Mouse (Mus musculus): ENCODE results near the gene Tyrobp. TPM values are rescaled to one million over a fixed set of nuclear protein-coding genes. Genes with fewer than 3 reads are reported as not detected.

Tyrobp gene
- total RNA-seq, 1 experiment from 2014 or later, result 1,651 TPM

GRCm38 (mm10) chr7:30456487-30456886 is 42.9 kb downstream of the Tyrobp start:
- ATAC-seq (replicated peaks; ENCODE audit: insufficient number of reproducible peaks, low FRiP score, low TSS enrichment, poor library complexity, severe bottlenecking), result no peak

DNA sequence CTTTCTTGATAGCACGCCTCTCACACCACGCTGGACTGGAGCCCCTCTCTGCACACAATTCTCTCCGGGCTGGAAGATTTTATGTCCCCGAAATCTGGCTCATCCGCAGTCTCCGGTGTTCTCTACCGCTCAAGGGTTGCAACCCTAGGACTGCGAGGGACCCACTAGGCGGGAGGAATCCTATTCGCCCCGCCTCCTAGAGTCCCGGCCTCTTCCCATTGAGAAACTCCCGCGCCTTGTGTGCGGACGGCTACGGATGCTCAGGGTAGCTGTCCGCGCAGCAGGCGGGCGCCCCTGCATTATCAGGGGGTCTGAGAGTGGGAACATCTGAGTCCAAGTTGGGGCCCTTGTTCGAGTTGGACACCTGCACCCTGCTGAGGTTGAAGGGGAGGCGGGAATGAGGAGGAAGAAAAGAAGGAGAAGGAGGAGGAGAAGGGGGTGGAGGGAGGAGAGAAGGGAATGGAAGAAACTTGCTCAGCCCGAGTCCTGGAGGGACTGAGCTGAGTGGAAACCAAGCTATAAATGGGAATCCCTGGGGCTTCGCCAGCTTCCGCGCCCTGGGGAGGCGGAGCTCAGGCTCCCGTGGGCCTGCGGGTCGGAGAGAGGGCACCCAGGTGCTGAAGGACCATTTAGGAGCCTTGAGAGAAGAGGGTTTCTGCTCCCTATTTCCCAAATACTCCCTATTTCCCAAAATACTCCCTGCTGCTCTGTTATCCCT is 43.5 kb downstream of the Tyrobp start:
- no peak for ATAC-seq (replicated peaks; ENCODE audit: insufficient number of reproducible peaks, low FRiP score, low TSS enrichment, poor library complexity, severe bottlenecking)

GRCm38 (mm10) chr7:30457629-30458330 is 44.2 kb downstream of the Tyrobp start, which contains the start of the genes Kirrel2 and Nphs1:
Gene Kirrel2 (minus strand): TSS chr7:30457690.
Gene Nphs1 (plus strand): TSS chr7:30458315.
- ATAC-seq (replicated peaks; ENCODE audit: insufficient number of reproducible peaks, low FRiP score, low TSS enrichment, poor library complexity, severe bottlenecking), result no peak

GRCm38 (mm10) chr7:30459484-30459883 is 45.9 kb downstream of the Tyrobp start:
- no peak for ATAC-seq (replicated peaks; ENCODE audit: insufficient number of reproducible peaks, low FRiP score, low TSS enrichment, poor library complexity, severe bottlenecking)

- ATAC-seq (replicated peaks; ENCODE audit: insufficient number of reproducible peaks, low FRiP score, low TSS enrichment, poor library complexity, severe bottlenecking), result no peak
Observed at GRCm38 (mm10) chr7:30463568-30463967, 50.0 kb downstream of the Tyrobp start.

- ATAC-seq (replicated peaks; ENCODE audit: insufficient number of reproducible peaks, low FRiP score, low TSS enrichment, poor library complexity, severe bottlenecking), result no peak
Observed at GRCm38 (mm10) chr7:30463996-30464395, 50.4 kb downstream of the Tyrobp start.

DNA sequence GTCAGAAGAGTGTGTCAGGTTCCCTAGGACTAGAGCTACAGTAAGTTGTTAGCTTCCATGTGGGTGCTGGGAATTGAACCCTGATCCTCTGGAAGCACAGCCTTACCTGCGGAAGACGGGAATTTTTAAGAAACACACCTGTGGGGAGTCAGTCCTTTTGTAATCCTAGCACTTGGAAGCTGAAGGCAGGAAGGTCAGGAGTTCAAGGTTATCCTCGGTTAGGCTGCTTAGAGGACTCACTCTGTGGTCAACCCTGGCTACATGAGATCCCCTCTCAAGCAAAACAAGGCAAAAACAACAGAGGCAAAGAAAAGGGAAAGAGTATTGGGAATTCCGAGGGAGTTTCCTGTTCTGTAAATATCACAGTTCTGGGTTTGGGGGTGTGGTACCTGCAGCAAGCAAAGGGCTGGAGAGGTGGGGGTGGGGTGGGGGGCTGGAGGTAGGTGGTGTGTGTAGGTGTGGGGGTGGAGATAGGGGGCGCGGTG is 51.3 kb downstream of the Tyrobp start:
- ATAC-seq (replicated peaks; ENCODE audit: insufficient number of reproducible peaks, low FRiP score, low TSS enrichment, poor library complexity, severe bottlenecking), result no peak

Other genes starting within 250 kb of the Tyrobp start
- gene Zfp146, start 244.0 kb upstream of the Tyrobp start, total RNA-seq (2017), result 26.9 to 47.7 TPM (median 40.3 TPM) in 3 replicates
- not detected in 3 replicates for gene Cox7a1, start 229.6 kb upstream of the Tyrobp start, total RNA-seq (2017)
- gene Capns1, start 214.9 kb upstream of the Tyrobp start, total RNA-seq (2017), result 217 to 229 TPM (median 219 TPM) in 3 replicates
- gene Polr2i, start 181.8 kb upstream of the Tyrobp start, total RNA-seq (2017), result 29.5 to 52.1 TPM (median 49.3 TPM) in 3 replicates
- 32.7 to 60.7 TPM (median 37.0 TPM) in 3 replicates for gene Tbcb, start 181.5 kb upstream of the Tyrobp start, total RNA-seq (2017)
- gene Ovol3, start 178.0 kb upstream of the Tyrobp start, total RNA-seq (2017), result not detected in 3 replicates
- gene Thap8, start 133.7 kb upstream of the Tyrobp start, total RNA-seq (2017), result 1.0 to 3.2 TPM in 2 of 3 replicates, not detected in the other
- gene Wdr62, start 133.3 kb upstream of the Tyrobp start, total RNA-seq (2017), result 1.3 to 4.7 TPM (median 3.0 TPM) in 3 replicates
- gene Clip3, start 122.0 kb upstream of the Tyrobp start, total RNA-seq (2017), result 2.2 TPM in 1 of 3 replicates, not detected in the others
- 27.8 to 47.4 TPM (median 35.8 TPM) in 3 replicates for gene Alkbh6, start 105.0 kb upstream of the Tyrobp start, total RNA-seq (2017)
- 3.0 TPM in 1 of 3 replicates, not detected in the others for gene Syne4, start 99.0 kb upstream of the Tyrobp start, total RNA-seq (2017)
- gene E130208F15Rik, start 92.0 kb upstream of the Tyrobp start, total RNA-seq (2017), result 2.2 to 10.7 TPM (median 8.0 TPM) in 3 replicates
- gene Sdhaf1, start 89.9 kb upstream of the Tyrobp start, total RNA-seq (2017), result 11.3 to 13.7 TPM (median 11.5 TPM) in 3 replicates
- not detected in 3 replicates for gene Lrfn3, start 51.0 kb upstream of the Tyrobp start, total RNA-seq (2017)
- gene Hcst, start 6.1 kb downstream of the Tyrobp start, total RNA-seq (2017), result 44.2 to 97.2 TPM (median 67.5 TPM) in 3 replicates
- 25.9 to 48.3 TPM (median 34.1 TPM) in 3 replicates for gene Nfkbid, start 8.0 kb downstream of the Tyrobp start, total RNA-seq (2017)
- gene Aplp1, start 31.8 kb downstream of the Tyrobp start, total RNA-seq (2017), result 0.68 TPM in 1 of 3 replicates, not detected in the others
- not detected in 3 replicates for gene Kirrel2, start 43.9 kb downstream of the Tyrobp start, total RNA-seq (2017)
- gene Nphs1, start 44.6 kb downstream of the Tyrobp start, total RNA-seq (2017), result not detected in 3 replicates
- not detected in 3 replicates for gene Prodh2, start 79.9 kb downstream of the Tyrobp start, total RNA-seq (2017)
- 0.97 to 1.5 TPM in 2 of 3 replicates, not detected in the other for gene Arhgap33, start 121.3 kb downstream of the Tyrobp start, total RNA-seq (2017)
- 0.19 to 2.7 TPM (median 1.5 TPM) in 3 replicates for gene Hspb6, start 138.4 kb downstream of the Tyrobp start, total RNA-seq (2017)
- 1.7 to 4.3 TPM (median 3.3 TPM) in 3 replicates for gene Proser3, start 138.5 kb downstream of the Tyrobp start, total RNA-seq (2017)
- 8.1 to 26.1 TPM (median 10.0 TPM) in 3 replicates for gene Lin37, start 146.1 kb downstream of the Tyrobp start, total RNA-seq (2017)
- 66.7 to 101 TPM (median 99.2 TPM) in 3 replicates for gene U2af1l4, start 149.5 kb downstream of the Tyrobp start, total RNA-seq (2017)
- gene Gm49396, start 149.6 kb downstream of the Tyrobp start, total RNA-seq (2017), result 3.5 to 14.5 TPM (median 11.1 TPM) in 3 replicates
- 76.7 to 145 TPM (median 135 TPM) in 3 replicates for gene Psenen, start 149.9 kb downstream of the Tyrobp start, total RNA-seq (2017)
- 0.43 TPM in 1 of 3 replicates, not detected in the others for gene Igflr1, start 151.7 kb downstream of the Tyrobp start, total RNA-seq (2017)
- gene Kmt2b, start 175.0 kb downstream of the Tyrobp start, total RNA-seq (2017), result 15.4 to 44.0 TPM (median 23.8 TPM) in 3 replicates
- gene Zbtb32, start 185.1 kb downstream of the Tyrobp start, total RNA-seq (2017), result 8.4 to 30.5 TPM (median 20.6 TPM) in 3 replicates
- gene Upk1a, start 199.1 kb downstream of the Tyrobp start, total RNA-seq (2017), result 1.1 TPM in 1 of 3 replicates, not detected in the others
- gene Cox6b1, start 212.4 kb downstream of the Tyrobp start, total RNA-seq (2017), result 424 to 540 TPM (median 506 TPM) in 3 replicates
- not detected in 3 replicates for gene Etv2, start 222.1 kb downstream of the Tyrobp start, total RNA-seq (2017)
- 63.9 to 74.7 TPM (median 64.6 TPM) in 3 replicates for gene Rbm42, start 236.6 kb downstream of the Tyrobp start, total RNA-seq (2017)